Mouse (Mus musculus) monocyte, adult 2 months (primary cell): ENCODE measurements around the gene Nfix.
A peak's percentile ranks its signal among the peaks of the same experiment; 100 is the strongest.

ENCODE experiments used
- DNase-seq, 2 experiments: peaks; one replicate each; pipeline ENCODE4 v3.0.0; 2022; ENCODE audit warnings: low spot score in 2 of 2, low read depth in 1 of 2

Nfix gene

DNA sequence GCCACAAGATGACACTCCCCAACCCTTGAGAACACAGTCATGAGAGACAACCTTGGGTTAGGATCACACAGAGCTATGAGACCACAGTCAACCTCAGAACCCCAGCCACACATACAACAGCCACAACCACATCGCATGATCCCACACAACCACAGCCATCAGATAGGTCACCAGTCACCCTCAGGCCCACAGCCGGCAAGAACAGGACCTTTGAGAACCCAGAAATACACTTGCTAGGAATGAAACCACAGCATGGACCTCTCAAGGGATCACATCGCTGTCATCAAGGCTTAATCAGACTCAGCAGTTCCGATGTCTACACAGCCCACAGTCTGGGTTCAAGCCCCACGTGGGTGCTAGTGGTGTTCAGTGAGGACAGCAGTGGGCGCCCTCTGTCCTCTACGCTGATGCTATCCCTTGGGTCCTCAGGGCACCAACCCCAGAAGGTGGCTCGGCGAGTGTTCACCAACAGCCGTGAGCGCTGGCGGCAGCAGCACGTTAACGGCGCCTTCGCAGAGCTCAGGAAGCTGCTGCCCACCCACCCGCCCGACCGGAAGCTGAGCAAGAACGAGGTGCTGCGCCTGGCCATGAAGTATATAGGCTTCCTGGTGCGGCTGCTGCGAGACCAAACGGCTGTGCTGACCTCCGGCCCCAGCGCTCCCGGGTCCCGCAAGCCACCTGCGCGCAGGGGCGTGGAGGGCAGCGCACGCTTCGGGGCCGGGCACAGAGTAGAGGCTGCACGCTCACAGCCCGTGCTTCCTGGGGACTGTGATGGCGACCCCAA is 96.5 kb downstream of the Nfix start:
- no peak for DNase-seq

DNA sequence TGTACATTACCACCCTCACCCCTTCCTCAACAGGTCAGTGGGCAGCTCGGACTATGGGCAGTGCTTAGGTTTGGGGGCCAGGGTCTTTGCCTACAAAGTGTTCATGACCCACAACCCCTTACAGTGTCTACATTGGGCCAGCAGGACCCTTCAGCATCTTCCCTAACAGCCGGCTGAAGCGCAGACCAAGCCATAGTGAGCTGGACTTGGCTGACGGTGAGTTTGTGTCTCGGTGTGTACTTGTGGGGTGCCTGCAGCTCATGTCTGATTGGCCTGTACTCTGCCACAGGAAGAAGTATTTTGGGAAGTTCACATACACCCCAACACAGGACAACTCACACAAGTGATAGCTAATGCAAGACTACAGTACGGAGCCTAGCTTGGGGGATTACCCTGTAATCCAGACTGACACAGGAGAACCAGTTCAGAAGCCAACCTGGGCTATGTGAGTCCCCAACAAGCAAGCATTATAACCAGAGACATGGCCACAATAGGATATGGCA is 97.1 kb downstream of the Nfix start:
- no peak for DNase-seq

DNA sequence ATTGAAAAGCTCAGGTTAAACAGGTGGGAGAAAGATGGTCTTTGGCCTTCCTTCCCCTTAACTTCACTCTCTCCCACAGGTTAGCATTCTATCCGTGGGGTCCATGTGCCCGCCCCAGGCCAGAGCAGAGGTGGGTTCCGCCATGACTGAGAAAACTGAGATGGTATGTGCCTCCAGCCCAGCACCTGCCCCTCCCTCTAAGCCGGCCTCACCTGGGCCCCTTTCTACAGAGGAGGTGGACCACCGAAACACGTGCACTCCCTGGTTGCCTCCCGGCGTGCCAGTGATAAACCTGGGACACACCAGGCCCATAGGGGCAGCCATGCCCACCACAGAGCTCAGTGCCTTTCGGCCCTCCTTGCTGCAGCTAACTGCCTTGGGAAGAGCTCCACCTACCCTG is 97.6 kb downstream of the Nfix start:
- no peak for DNase-seq

DNA sequence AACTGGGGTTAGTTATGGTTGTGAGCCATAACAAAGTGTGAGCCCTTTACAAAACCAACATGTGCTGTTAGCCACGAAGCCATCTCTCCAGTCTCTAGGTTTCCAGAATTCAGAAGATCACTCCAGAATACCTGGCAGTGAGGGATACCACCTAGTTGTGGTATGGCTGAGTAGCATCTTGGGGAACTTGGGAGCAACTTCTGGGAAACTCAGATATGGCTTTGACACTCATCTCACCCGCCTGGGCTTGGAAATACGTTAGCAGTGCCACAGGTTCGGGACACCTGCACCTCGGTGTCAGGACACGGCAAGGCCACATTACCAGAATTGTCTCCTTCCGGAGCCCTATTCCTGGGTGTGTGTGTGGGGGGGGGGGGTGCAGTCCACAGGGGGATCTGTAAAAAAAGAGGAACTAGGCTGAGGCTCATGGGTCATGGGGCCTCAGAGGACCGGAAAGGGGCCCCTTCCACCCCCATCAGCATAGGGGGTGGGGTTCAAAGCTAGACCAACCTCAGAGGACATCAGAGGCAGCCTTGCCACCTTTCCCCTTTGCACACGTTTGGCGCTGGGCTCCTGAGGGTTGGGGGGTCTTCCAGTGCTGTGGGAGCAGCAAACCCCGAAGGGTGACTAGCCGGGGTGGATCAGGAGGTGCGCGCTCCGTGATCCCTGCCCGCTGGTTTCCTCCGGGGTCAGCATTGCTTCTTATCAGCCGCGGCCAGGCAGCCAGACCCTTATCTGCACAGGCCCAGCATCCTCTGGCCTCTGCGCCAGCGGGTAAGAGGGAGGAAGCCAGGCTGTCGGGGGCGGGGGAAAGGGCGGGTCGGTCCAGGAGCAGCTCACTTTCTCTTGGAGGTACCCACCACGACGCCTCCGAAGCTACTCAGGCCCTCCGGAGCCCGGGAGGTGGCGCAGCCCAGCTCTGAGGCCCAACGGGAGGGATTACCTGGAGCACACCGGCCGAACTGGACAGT is 98.9 kb downstream of the Nfix start, which contains the start of gene Lyl1:
Lyl1 (plus strand) TSS at position 517 of the 971 bp plus-strand sequence.
- DNase-seq: peak in 1 of 2 experiments; percentile 65

DNA sequence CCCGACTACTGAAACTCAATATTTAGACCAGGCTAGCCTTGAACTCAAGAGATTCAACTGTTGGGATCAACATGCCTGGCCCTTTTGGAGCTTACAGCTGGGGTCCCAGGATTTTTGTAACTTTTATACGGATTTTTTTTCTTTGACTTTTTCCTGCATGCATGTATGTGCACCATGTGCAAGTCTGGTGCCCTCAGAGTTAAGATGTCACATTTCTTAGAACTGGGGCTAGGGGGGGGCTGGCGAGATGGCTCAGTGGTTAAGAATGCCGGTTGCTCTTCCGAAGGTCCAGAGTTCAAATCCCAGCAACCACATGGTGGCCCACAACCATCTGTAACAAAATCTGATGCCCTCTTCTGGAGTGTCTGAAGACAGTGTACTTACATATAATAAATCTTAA is 99.6 kb downstream of the Nfix start:
- DNase-seq: no peak

DNA sequence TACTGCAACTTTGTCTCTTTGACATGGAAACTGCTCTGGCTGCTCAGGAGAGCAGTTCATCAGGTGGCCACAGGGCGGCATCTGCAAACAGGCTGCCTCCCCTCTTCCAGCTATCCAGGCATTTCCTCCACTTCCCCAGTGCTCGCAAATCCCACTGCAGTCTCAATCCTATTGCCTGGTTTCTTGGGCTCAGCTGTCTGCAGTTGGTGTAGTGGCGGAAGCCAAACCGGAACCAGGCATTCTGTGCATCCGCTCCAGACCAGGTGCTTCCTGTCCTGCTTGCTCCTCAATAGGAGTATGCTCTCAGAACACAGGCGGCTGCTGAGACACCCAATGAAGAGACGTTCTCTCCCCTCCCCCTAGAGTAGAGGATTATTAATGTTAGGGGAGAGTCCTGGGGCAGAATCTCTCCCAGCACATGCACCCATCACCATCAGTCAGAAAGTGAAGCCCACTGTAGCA is 100.3 kb downstream of the Nfix start:
- DNase-seq: no peak

DNA sequence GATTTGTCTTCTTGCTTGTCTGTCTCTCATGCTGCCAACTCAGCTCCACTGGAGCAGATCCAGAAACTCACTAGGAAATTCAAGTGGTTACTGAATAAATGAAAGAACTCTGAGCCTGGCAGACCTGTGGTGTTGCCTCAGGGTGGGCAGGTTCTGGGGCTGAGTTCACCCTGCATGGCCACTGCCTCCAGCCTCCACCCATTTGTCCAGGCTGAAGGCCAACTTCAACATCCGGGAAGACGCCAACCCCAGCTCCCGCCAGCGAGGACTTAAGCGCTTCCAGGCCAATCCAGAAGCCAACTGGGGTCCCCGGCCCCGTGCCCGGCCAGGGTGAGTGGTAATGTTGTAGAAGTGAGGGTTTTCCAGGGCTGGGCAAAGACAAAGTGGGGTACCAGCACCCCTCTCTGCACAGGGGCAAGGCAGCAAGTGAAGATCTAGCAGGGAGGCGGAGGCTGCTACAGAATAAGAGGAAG is 101.2 kb downstream of the Nfix start:
- DNase-seq: no peak

DNA sequence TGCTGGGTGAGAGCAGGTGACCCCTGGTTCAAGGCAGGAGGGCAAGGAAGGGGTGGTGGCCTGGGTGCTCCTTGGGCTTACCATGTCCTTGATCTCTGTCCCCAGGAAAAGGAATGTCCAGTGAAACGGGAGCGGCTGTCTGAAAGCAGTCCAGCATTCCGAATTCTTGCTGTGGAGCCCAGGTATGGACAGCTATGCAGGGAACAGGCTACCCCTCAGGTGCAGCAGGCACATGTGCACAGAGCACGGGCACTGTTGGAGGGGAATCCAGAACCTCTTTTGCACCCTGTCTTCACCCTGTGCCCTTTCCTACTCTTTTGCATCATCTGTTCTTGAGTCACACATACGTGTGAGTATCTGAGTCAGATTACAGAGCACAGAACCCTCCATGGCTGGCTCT is 101.9 kb downstream of the Nfix start:
- no peak for DNase-seq

DNA sequence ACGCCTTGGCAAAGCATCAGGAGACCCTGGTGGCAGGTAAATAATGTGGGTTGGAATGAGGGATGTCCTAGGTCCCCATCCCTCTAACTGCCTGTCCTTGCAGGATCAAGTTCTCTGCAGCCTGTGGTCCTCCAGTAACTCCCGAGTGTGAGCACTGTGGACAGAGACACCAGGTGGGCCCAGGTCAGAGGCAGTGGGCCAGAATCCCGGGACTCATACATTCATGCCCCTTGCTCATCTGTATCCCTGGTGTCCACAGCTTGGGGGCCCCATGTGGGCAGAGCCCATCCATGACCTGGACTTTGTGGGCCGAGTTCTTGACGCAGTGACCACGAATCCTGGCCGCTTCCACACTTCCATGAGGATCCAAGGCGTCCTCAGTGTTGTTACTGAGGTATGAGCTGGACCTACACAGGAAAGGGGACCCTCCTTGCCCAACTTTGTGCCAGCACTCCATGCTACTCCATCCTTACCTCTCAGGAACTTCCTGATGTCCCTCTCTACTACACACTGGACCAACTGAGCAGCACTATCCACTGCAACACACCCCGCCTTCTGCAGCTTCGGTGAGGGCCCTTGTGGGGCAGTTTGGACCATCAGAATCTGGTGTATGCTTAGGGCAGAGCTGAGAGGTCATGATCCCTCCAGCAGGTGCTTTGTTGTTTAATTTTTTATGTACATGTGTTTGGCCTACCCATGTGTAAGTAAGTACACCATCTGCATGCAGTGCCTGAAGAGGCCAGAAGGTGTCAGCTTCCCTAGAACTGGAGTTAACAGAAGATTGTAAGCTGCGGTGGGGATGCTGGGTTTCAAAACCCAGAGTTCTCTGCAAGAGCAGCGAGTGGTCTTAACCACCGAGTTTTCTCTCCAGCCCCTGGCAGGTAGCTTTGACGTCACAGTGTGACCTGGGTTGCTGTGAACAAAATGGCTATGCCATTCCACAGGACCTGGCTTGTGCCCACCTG is 102.7 kb downstream of the Nfix start:
- peak in 1 of 2 experiments; percentile 49 for DNase-seq

DNA sequence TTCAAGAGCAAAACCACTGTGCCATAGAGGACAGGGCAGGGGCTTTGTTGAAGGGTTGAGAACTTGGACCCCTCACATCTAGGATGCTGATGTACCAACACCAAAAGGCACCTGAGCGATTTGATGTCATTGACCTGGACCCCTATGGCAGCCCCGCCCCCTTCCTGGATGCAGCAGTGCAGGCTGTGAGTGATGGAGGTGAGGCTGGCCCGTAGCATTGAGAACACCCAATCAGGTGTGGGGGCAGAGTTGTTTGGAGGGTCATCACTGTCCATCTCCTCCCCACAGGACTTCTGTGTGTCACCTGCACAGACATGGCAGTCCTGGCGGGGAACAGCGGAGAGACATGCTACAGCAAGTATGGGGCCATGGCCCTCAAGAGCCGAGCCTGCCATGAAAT is 105.0 kb downstream of the Nfix start:
- DNase-seq: no peak

DNA sequence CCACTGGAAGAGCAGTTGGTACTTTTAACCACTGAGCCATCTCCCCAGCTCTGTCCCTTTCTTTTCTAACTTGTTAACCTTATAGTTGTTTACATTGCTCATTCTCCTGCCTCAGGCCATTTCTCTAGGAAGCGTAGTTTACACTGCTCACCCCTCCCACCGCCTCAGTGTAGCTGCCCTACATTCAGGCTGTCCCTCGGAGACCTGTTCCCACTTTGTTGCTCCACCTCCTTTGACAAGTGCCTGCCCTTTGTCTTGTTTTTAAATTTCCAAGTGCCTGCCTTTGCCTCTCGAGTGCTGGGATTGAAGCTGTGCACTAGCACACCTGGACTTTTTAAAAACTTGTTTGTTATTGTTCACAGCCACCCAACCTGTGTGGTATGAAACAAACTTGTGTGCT is 106.8 kb downstream of the Nfix start:
- no peak for DNase-seq

DNA sequence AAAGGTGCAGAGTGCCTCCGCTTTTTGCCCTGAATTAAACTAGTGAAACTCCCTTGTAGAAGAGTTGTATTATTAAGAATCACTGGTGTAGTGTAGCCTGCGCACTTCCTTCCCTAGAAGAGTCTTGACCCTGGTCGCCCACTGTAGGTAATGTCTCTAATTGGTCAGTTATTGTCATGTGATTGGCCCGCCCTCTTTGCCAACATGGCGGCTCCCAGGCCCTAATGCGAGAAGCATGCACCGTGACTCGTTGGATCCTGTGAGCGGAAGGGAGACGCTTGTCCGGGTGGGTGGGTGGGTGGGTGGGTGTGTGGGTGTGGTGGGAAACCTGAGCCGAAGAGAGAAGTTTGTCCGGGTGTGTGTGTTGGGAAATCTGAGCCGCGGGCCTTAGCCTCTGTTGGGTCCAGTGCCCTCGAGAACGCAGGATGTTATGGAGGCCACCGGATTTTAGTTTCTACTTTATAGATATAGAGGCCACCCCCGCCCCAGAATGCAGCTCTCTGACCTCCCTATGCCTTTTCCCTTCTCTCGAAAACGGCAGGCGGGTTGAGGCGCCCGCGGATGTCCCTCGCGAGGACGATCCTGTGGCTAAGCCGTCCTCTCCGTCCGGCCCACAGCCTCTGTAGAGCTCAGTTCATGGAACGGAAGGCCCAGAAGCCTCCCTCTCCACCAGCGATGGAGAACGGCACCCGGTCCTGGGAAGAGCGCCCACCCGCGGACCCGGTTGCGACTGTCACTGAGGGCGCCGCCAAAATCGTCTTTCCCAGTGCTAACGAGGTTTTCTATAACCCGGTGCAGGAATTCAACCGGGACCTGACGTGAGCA is 110.8 kb downstream of the Nfix start:
- peak in 1 of 2 experiments; percentile 73 for DNase-seq

DNA sequence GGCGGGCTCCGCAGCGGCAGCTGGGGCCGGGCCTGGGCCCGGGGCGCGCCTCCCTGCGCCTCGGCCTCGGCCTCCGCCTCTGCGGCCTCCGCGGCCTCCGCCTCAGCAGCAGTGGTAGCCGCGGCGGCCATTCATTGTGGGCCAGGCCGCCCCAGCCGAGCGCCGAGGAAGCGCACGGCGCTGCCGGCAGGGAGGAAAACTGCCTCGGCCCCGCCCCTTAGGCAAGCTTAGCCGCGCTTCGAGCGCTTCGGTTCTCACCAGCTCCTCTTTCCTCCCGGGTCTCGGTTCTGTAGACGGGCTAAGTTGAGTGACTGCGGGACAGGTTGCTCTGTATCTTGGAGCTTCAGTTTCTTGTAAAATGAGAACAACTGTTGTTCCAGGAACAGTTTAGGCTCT is 112.4 kb downstream of the Nfix start, which contains the start of gene Nacc1:
Nacc1 (minus strand) TSS at position 158 of the 396 bp plus-strand sequence.
- DNase-seq: peak; percentile 56 to 78

DNA sequence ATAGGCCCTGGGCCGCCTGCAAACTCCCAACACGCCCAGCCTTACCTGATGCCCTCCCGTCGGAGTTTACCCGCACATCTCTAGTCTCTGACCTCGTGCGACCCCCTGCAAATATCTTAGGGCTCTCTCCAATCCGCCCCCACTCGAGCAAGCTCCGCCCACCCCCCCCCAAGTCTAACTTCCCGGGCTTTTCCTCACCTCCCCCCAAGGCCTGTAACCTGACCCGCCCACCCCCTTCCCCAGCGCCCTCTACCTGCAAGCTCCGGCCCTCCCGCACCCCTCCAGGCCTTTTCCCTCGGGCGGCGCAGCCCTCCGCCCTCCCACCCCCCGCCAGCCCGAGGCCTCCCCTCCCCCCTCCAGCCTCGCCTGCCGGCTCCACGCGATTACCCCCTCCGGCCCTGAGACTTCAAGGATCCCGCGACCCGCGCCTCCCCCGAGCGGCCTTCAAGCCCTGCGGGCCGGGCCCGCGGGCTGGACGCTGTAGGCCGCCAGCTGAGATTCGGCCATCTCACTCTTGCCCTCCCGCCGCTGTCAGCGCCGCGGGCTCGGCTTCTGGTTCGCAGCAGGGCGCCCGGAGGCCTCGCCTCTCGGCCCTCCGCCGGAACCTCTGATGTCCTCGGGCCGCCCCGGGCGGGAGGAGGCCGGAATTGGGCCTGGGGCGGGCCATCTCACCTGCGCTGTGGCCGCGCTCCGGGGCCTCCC is 113.0 kb downstream of the Nfix start:
- DNase-seq: no peak

DNA sequence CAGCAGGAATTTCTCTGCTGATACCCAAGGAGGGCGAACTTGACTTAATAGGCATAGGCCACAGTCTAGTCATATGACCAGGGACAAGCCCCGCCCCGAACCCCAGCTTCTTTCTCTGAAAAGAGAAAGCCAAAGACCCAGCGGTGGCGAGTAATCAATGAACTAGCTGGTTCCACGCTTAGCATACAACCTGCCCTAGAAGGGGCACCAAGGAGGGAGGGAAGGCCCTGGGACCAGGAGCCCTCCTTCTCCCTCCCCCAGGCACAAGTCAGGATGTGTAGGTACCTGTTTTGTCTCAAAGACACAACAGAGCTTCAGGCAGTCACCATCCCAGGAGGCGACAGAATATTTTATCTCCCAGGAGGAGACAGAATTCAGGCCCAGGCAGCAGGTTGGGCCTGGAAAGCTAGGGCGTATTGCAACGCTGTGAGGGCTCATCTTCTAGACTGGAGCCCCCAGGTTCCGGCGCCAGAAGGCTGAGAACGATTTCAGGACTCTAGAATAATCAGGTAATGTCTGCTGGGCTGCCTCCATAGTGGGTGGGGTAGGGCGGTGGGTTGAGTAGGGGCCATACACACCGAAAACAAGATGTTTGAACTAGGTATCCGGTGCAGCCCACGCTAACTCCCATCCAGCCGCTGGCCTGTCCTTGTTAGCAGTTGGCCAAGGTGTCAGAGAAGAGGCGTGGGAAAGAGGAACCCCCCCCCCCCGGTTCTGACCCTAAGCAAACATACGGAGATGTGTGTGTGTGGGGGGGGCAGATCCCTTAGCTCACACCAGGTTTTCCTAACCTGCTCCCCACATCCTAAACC is 113.7 kb downstream of the Nfix start, which contains the start of gene Trmt1:
Trmt1 (plus strand) TSS at position 117 of the 812 bp plus-strand sequence.
- DNase-seq: no peak

DNA sequence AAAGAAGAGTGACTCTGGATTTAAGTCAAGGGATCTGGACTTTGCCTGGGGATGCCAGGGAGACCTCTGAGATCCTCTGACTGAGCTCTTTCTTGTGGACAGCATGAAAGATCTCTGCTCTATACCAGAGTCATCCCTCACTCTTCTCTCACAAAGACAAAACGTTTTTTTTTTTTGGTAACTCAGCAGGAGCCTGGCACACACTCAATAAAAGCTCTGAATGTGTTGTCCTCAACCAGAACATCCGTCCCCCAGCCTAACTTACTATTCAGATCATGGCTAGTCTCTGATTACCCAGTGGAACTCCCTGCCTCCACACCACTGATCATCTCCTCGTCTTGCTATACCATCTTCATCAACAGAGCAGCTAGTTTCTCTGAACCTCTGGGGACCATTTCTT is 115.6 kb downstream of the Nfix start:
- DNase-seq: no peak

DNA sequence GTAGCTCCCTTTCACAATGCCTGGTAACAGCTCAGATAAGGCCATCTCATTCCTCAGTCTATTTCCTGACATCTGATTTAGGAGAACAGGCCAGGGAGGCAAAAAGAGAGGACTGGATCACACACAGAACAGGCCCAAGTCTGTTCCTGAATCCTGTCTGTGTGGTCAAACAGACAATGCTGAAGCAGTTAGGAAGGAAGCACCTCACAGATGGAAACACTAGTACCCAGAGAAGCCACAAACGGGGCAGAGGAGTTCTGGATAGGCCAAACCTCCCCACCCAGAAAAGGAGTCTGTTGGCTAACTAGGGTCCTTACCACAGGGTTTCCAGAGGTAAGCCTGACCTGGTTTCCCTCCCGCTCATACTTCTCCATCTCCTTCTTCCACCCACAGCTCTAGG is 117.9 kb downstream of the Nfix start:
- no peak for DNase-seq

DNA sequence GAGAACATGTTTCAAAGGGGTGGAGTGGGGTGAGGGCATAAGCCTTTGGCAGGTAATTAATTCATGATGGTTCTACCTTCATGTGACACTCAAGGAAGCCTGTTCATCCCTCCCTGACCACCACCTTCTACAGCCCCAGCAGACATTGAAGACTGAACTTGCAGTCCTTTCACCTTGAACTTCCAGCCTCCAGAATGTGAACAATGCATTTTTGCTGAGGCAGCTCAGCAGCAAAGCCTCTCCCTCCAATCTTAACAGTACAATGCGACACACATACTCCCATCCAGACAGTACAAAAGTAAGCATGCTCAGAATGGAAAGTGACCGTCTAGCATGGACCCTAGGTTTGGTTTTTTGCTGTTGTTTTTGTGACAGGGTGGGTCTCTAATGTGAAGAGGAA is 118.7 kb downstream of the Nfix start:
- DNase-seq: no peak
